Mouse (Mus musculus) cerebellum, adult 2 months (tissue): ENCODE data around the gene Slc52a3. TPM values are rescaled to one million over a fixed set of nuclear protein-coding genes. Genes with fewer than 3 reads are reported as not detected.

Experiments used
- DNase-seq, 2 experiments: peaks; one replicate each; pipeline ENCODE4 v3.0.0; 2021
- H3K27ac ChIP-seq: fragments of 200-500 bp; 2 replicates; pipeline ENCODE4 v1.5.1; 2012; ENCODE audit warnings: low read length, control low read depth, inconsistent platforms; ENCODE audit not compliant: insufficient read depth
- H3K27me3 ChIP-seq: fragments of 200-500 bp; 2 replicates; pipeline ENCODE4 v1.6.1; 2012; ENCODE audit warnings: inconsistent platforms, mild to moderate bottlenecking, low read length, moderate library complexity; ENCODE audit not compliant: control insufficient read depth, insufficient read depth
- H3K4me1 ChIP-seq: fragments of 200-500 bp; 2 replicates; pipeline ENCODE4 v1.6.1; 2011; ENCODE audit warnings: low read length; ENCODE audit not compliant: control insufficient read depth, insufficient read depth
- H3K4me3 ChIP-seq: fragments of 200-500 bp; replicated peaks from 2 replicates; pipeline ENCODE3; 2011; ENCODE audit warnings: mild to moderate bottlenecking, low read depth, low read length, control low read depth; ENCODE audit not compliant: insufficient read depth
- CTCF ChIP-seq: fragments of 200-500 bp; IDR thresholded peaks from 2 replicates; pipeline ENCODE4 v1.5.1; 2011; ENCODE audit warnings: low read depth, mild to moderate bottlenecking, control low read depth, low read length, moderate library complexity, borderline replicate concordance; ENCODE audit not compliant: insufficient read depth
- POLR2A ChIP-seq: fragments of 200-500 bp; IDR thresholded peaks from 2 replicates; pipeline ENCODE4 v1.6.1; 2011; ENCODE audit warnings: low read length, control low read depth, borderline replicate concordance; ENCODE audit not compliant: insufficient read depth
- WGBS: fragments of 180-500 bp; shearing (Covaris S2); methylation state at CpG from one replicate; pipeline ENCODE4 v1.1.7; 2018; 5-methylcytosine and 5-hydroxymethylcytosine counted together
- polyA plus RNA-seq: library from polyadenylated mRNA; depleted of rRNA; stranded (reverse); fragments of >200 nt; gene quantifications from 2 replicates; pipeline ENCODE4 v1.2.3, GENCODE M21; 2012

Gene Slc52a3
- polyA plus RNA-seq, 1 experiment, result 2.1 TPM

GRCm38 (mm10) chr2:151978494-151978893 is 17.8 kb upstream of the Slc52a3 start:
- TF ChIP-seq CTCF (no peak), POLR2A (no peak)

GRCm38 (mm10) chr2:151979470-151980354 is 16.6 kb upstream of the Slc52a3 start, which contains the start of gene Fam110a:
Fam110a (minus strand) TSS chr2:151980219.
- Histone ChIP-seq H3K4me3 (peak within 1 kb of the TSS; percentile 93), H3K27ac (0 out of 2 replicates have a peak within 1 kb of the TSS, but pooled peaks have one; percentile 36), H3K27me3 (no peaks in the 10 kb centered on the region), H3K4me1 (peaks cover 18% of the 10 kb centered on the region; the same call in 1 of the 2 replicates)
- peak; percentile 88 to 89 for DNase-seq
- TF ChIP-seq POLR2A, result peak; percentile 36; the same call in 1 of the 2 replicates
- no peak for TF ChIP-seq CTCF
- 1% methylated on average over 46 of the region's 46 CpGs for WGBS

More at GRCm38 (mm10) chr2:151978494-151978893, 17.8 kb upstream of the Slc52a3 start:
- no peak overlapping the region for H3K27ac ChIP-seq
- 82% methylated on average over 6 of the region's 6 CpGs for WGBS
- no peak for DNase-seq
- peaks cover 26% of the 10 kb centered on the region for H3K4me1 ChIP-seq
- no peaks in the 10 kb centered on the region for H3K27me3 ChIP-seq
- H3K4me3 ChIP-seq, result no peak overlapping the region

- H3K4me1 ChIP-seq, result peaks cover 18% of the 10 kb centered on the region; the same call in 1 of the 2 replicates
- no peak for DNase-seq
- H3K27me3 ChIP-seq, result no peaks in the 10 kb centered on the region
- WGBS, result 16% methylated on average over 3 of the region's 3 CpGs
- TF ChIP-seq CTCF (no peak), POLR2A (no peak)
- H3K27ac ChIP-seq, result no peak overlapping the region
- H3K4me3 ChIP-seq, result peak overlapping the region; percentile 93
These were observed 16.0 kb upstream of the Slc52a3 start for GRCm38 (mm10) chr2:151980355-151980693.

- H3K27ac ChIP-seq, result no peak overlapping the region
- WGBS, result 73% methylated on average over 6 of the region's 6 CpGs
These were observed 15.0 kb upstream of the Slc52a3 start for GRCm38 (mm10) chr2:151981268-151981667.

GRCm38 (mm10) chr2:151982476-151982875 is 13.8 kb upstream of the Slc52a3 start:
- no peak for DNase-seq
- TF ChIP-seq POLR2A (no peak), CTCF (no peak)
- H3K27me3 ChIP-seq, result no peaks in the 10 kb centered on the region
- H3K4me3 ChIP-seq, result no peak overlapping the region
- H3K27ac ChIP-seq, result no peak overlapping the region
- H3K4me1 ChIP-seq, result peaks cover 11% of the 10 kb centered on the region; the same call in 1 of the 2 replicates

More at GRCm38 (mm10) chr2:151981268-151981667, 15.0 kb upstream of the Slc52a3 start:
- no peak for DNase-seq
- TF ChIP-seq CTCF, result no peak
- no peak for TF ChIP-seq POLR2A
- H3K4me1 ChIP-seq, result peaks cover 18% of the 10 kb centered on the region; the same call in 1 of the 2 replicates
- no peaks in the 10 kb centered on the region for H3K27me3 ChIP-seq
- H3K4me3 ChIP-seq, result no peak overlapping the region

GRCm38 (mm10) chr2:151984019-151984418 is 12.3 kb upstream of the Slc52a3 start:
- no peak for DNase-seq
- TF ChIP-seq POLR2A (no peak), CTCF (no peak)
- H3K27ac ChIP-seq, result no peak overlapping the region
- H3K4me3 ChIP-seq, result no peak overlapping the region
- 81% methylated on average over 9 of the region's 9 CpGs for WGBS
- H3K27me3 ChIP-seq, result no peaks in the 10 kb centered on the region
- H3K4me1 ChIP-seq, result peaks cover 3% of the 10 kb centered on the region; the same call in 1 of the 2 replicates

GRCm38 (mm10) chr2:151985426-151986172 is 10.7 kb upstream of the Slc52a3 start:
- Histone ChIP-seq H3K4me3 (no peak overlapping the region), H3K4me1 (peaks cover under 1% of the 10 kb centered on the region; the same call in 1 of the 2 replicates), H3K27ac (no peak overlapping the region), H3K27me3 (no peaks in the 10 kb centered on the region)
- 73% methylated on average over 7 of the region's 7 CpGs for WGBS
- no peak for TF ChIP-seq POLR2A
- TF ChIP-seq CTCF, result no peak
- DNase-seq, result no peak

- H3K27ac ChIP-seq, result no peak overlapping the region
- H3K4me1 ChIP-seq, result peaks cover 5% of the 10 kb centered on the region; the same call in 1 of the 2 replicates
- TF ChIP-seq CTCF (no peak), POLR2A (no peak)
- no peak for DNase-seq
- H3K27me3 ChIP-seq, result no peaks in the 10 kb centered on the region
- H3K4me3 ChIP-seq, result no peak overlapping the region
- WGBS, result 87% methylated on average over 8 of the region's 8 CpGs
These were observed 9.4 kb upstream of the Slc52a3 start for GRCm38 (mm10) chr2:151986958-151987357.
